Comparison of ENCODE assay signal across 8 mouse cellular contexts in the genomic region with DNA sequence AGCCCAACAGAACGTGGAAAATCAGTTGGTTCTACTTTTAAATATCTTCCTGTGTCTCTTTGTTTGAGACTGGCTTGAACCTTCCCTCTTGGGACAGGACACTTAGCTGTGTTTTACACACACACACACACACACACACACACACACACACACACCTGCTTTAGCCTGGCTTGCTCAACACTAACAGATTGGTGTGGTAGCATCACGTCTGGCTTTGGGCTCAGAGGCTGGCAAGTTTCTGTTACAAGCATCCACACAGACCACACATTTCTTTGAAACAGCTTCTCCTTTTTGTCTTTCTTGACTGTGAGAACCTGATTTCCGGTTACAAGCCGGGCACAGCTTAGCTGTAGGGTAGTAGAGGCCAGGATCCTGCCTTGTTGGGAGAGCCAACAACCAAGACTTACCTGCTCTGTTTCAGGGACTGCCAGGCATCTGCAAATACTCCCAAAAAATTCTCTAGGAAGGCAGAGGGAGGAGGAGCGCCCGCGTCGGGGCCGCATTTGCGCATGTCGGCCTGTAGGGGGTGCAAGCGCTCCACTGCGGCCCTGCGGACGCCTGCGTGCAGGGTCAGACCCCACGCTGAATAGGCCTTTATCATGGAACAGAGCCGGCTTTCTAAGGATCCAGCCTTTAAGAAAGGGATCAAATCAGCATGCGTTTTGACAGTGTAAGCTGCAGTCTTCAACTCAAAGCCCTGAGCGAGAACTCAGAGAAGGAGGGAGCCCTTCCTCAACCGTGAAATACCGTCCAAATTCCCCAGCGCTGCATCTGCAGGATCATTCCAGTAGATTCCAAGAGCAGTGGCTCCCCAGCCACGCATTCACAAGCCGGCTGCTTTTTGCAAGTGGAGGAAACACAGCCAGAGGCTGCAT.
DNase-seq lines count a peak whose midpoint lies in the region; ATAC-seq and TF ChIP-seq lines count a peak whose summit lies in the region.

No protein-coding gene starts in this region.

- H3K9me3 ChIP-seq in hindbrain, embryonic 11.5 days (ENCODE audit: control insufficient read depth, low read length), result no peaks in the 10 kb centered on the region
- no peaks in the 10 kb centered on the region for H3K9me3 ChIP-seq in lung, postnatal 0 days (ENCODE audit: low read length)

- no peaks in the 10 kb centered on the region; the same call in 1 of the 2 replicates for H3K4me1 ChIP-seq in hindbrain, embryonic 11.5 days (replicated peaks; ENCODE audit: control insufficient read depth, insufficient read depth, low read length)
- no peaks in the 10 kb centered on the region for H3K4me1 ChIP-seq in lung, postnatal 0 days (ENCODE audit: insufficient read depth, low read depth, low read length)

- H3K4me2 ChIP-seq in hindbrain, embryonic 11.5 days (replicated peaks; ENCODE audit: low read depth, low read length), result peak overlapping the region; percentile 38
- H3K4me2 ChIP-seq in lung, postnatal 0 days (replicated peaks; ENCODE audit: low read depth, low read length), result peak overlapping the region; percentile 43

- DNase-seq in R1 (ENCODE audit: low read depth, low spot score), result peak; percentile 91
- DNase-seq in cerebellum, adult 9-11 months, result peak; percentile 11
- peak; percentile 13 to 74 for DNase-seq in frontal cortex, adult 2 months (ENCODE audit: extremely low spot score in 1 of 2, low spot score in 1 of 2)
- DNase-seq in hindbrain, embryonic 11.5 days (ENCODE audit: low spot score), result peak; percentile 92
- peak; percentile 32 for DNase-seq in layer of hippocampus, adult 9-11 months
- DNase-seq in lung, postnatal 0 days (ENCODE audit: low spot score), result peak; percentile 69
- DNase-seq in right cerebral cortex, postnatal 10 days (ENCODE audit: low spot score in 2 of 2), result peak; percentile 57 to 74
- no peak for DNase-seq in spleen, adult 12 weeks (ENCODE audit: low spot score)

- H3K36me3 ChIP-seq in hindbrain, embryonic 11.5 days (ENCODE audit: control insufficient read depth, insufficient read depth, low read length), result no peaks in the 10 kb centered on the region
- H3K36me3 ChIP-seq in lung, postnatal 0 days (ENCODE audit: insufficient read depth, low read length), result no peaks in the 10 kb centered on the region

- no peak for TF ChIP-seq EP300 in lung, postnatal 0 days (IDR thresholded peaks at IDR 0.05)

- ATAC-seq in hindbrain, embryonic 11.5 days (ENCODE audit: low FRiP score), result peak; percentile 88
- peak; percentile 85 for ATAC-seq in lung, postnatal 0 days

- TF ChIP-seq CTCF in lung, postnatal 0 days (IDR thresholded peaks at IDR 0.05), result peak; percentile 94

- no peaks in the 10 kb centered on the region; the same call in 1 of the 2 replicates for H3K27me3 ChIP-seq in hindbrain, embryonic 11.5 days (ENCODE audit: control insufficient read depth, insufficient read depth, low read length)
- H3K27me3 ChIP-seq in lung, postnatal 0 days (replicated peaks; ENCODE audit: insufficient read depth, low read length), result no peaks in the 10 kb centered on the region

- WGBS in hindbrain, embryonic 11.5 days, result 4% methylated on average over 25 of the region's 25 CpGs
- WGBS in lung, postnatal 0 days, result 4% methylated on average over 25 of the region's 25 CpGs

- H3K4me3 ChIP-seq in hindbrain, embryonic 11.5 days (ENCODE audit: low read depth, low read length), result no peak overlapping the region
- no peak overlapping the region for H3K4me3 ChIP-seq in lung, postnatal 0 days (ENCODE audit: low read depth, low read length)

- H3K27ac ChIP-seq in hindbrain, embryonic 11.5 days (ENCODE audit: low read depth, low read length), result peak overlapping the region; percentile 39; the same call in 1 of the 2 replicates
- no peak overlapping the region for H3K27ac ChIP-seq in lung, postnatal 0 days (ENCODE audit: low read length)

- H3K9ac ChIP-seq in hindbrain, embryonic 11.5 days (ENCODE audit: low read depth, low read length), result no peak overlapping the region; the same call in 1 of the 2 replicates
- no peak overlapping the region for H3K9ac ChIP-seq in lung, postnatal 0 days (replicated peaks; ENCODE audit: low read depth)
